Mouse (Mus musculus) megakaryocyte, adult 5-6 weeks (primary cell): ENCODE results near the gene Ss18l1. TPM values are rescaled to one million over a fixed set of nuclear protein-coding genes. Genes with fewer than 3 reads are reported as not detected.
A peak's percentile ranks its signal among the peaks of the same experiment; 100 is the strongest.

Experiments
- ATAC-seq: 2 replicates; pipeline ENCODE4 v1.8.0; 2016; ENCODE audit warnings: mild to moderate bottlenecking, inconsistent platforms; ENCODE audit not compliant: poor library complexity, severe bottlenecking
- total RNA-seq, 2 experiments: library from RNA; stranded (forward) in 1 of 2; stranded (reverse) in 1 of 2; fragments of 153-499, 151-499 nt in 1 of 2; fragments of 221-1000, 200-1000 nt in 1 of 2; gene quantifications; 2 replicates each; pipeline versions ENCODE4 v1.2.3 to v1.2.4; 2015 to 2017

Gene Ss18l1
- total RNA-seq, 2 experiments from 2014 or later: 4.6 to 5.5 TPM

GRCm38 (mm10) chr2:180033956-180034355 is 8.4 kb upstream of the Ss18l1 start:
- no peak for ATAC-seq

GRCm38 (mm10) chr2:180034753-180035152 is 7.6 kb upstream of the Ss18l1 start:
- ATAC-seq: no peak

GRCm38 (mm10) chr2:180040406-180040805 is 1.9 kb upstream of the Ss18l1 start:
- peak; percentile 52 for ATAC-seq

- ATAC-seq: peak; percentile 5
Observed at GRCm38 (mm10) chr2:180041577-180042255, 593 bp upstream of the Ss18l1 start.

- ATAC-seq: peak; percentile 14
Observed at GRCm38 (mm10) chr2:180042858-180043515, 678 bp downstream of the Ss18l1 start.

GRCm38 (mm10) chr2:180045283-180045682 is 3.0 kb downstream of the Ss18l1 start:
- peak; percentile 28; the same call in 1 of the 2 replicates for ATAC-seq

- 0 out of 2 replicates have a peak, but pooled peaks have one; percentile 21 for ATAC-seq
Observed at GRCm38 (mm10) chr2:180047580-180047979, 5.3 kb downstream of the Ss18l1 start.

GRCm38 (mm10) chr2:180047980-180048635 is 5.8 kb downstream of the Ss18l1 start:
- ATAC-seq: no peak

- ATAC-seq: peak; percentile 87
Observed at GRCm38 (mm10) chr2:180050986-180051385, 8.7 kb downstream of the Ss18l1 start.

GRCm38 (mm10) chr2:180051986-180052733 is 9.9 kb downstream of the Ss18l1 start:
- ATAC-seq: no peak

GRCm38 (mm10) chr2:180053001-180053400 is 10.7 kb downstream of the Ss18l1 start:
- no peak for ATAC-seq

- no peak for ATAC-seq
Observed at GRCm38 (mm10) chr2:180063338-180064131, 21.2 kb downstream of the Ss18l1 start.

- peak; percentile 23 for ATAC-seq
Observed at GRCm38 (mm10) chr2:180069770-180070480, 27.6 kb downstream of the Ss18l1 start.

GRCm38 (mm10) chr2:180070481-180071453 is 28.5 kb downstream of the Ss18l1 start, which contains the start of gene Mtg2:
Gene Mtg2, plus strand, starts transcription at chr2:180070588.
- ATAC-seq: peak; percentile 96

GRCm38 (mm10) chr2:180071671-180072070 is 29.4 kb downstream of the Ss18l1 start:
- no peak for ATAC-seq

- no peak for ATAC-seq
Observed at GRCm38 (mm10) chr2:180072886-180073285, 30.6 kb downstream of the Ss18l1 start.

- no peak for ATAC-seq
Observed at GRCm38 (mm10) chr2:180077622-180078021, 35.3 kb downstream of the Ss18l1 start.

GRCm38 (mm10) chr2:180080680-180081079 is 38.4 kb downstream of the Ss18l1 start:
- no peak for ATAC-seq
